In genomic region chr7:145109471-145109870, GRCm38 (mm10) we compare ENCODE assay signal across 22 mouse cellular contexts.
"Had no signal": no experiment of that assay in that cellular context is flagged by ENCODE, and none has a peak within 500 bp of the region (broad histone marks: within the 10 kb centered on the region; RNA-seq: fewer than 3 reads in every experiment).

No protein-coding gene starts in this region.

- DNase-seq: kidney, adult 2 months; kidney, postnatal 10 days; kidney, postnatal 36 days; layer of hippocampus, postnatal 36 days; liver, postnatal 0 days; lung, embryonic 14.5 days; retina, postnatal 1 day; right cerebral cortex, postnatal 25 days; spleen, adult 18-20 months; thymus, postnatal 25 days had no signal

- H3K4me2 ChIP-seq: limb, embryonic 12.5 days; limb, embryonic 15.5 days; liver, embryonic 11.5 days; lung, embryonic 14.5 days; midbrain, embryonic 12.5 days; neural tube, embryonic 13.5 days; stomach, embryonic 15.5 days had no signal

- H3K27ac ChIP-seq: left cerebral cortex, adult 2 months; limb, embryonic 12.5 days; liver, embryonic 14.5 days; midbrain, embryonic 12.5 days; neural tube, embryonic 13.5 days; stomach, embryonic 15.5 days had no signal

- H3K9me3 ChIP-seq: limb, embryonic 12.5 days; limb, embryonic 15.5 days; megakaryocyte, embryonic 14.5 days; midbrain, embryonic 12.5 days; neural tube, embryonic 13.5 days; stomach, embryonic 15.5 days had no signal

- H3K9ac ChIP-seq: limb, embryonic 12.5 days; limb, embryonic 15.5 days; liver, embryonic 14.5 days; liver, postnatal 0 days; lung, embryonic 14.5 days; midbrain, embryonic 12.5 days; neural tube, embryonic 13.5 days; stomach, embryonic 15.5 days had no signal

- H3K36me3 ChIP-seq: limb, embryonic 12.5 days; limb, embryonic 15.5 days; midbrain, embryonic 12.5 days; neural tube, embryonic 13.5 days; stomach, embryonic 15.5 days had no signal

- ATAC-seq: liver, postnatal 0 days; lung, postnatal 0 days; midbrain, embryonic 16.5 days had no signal

- H3K4me3 ChIP-seq: left cerebral cortex, adult 2 months; limb, embryonic 12.5 days; limb, embryonic 15.5 days; megakaryocyte, embryonic 14.5 days; midbrain, embryonic 12.5 days; myocyte; neural tube, embryonic 13.5 days; stomach, embryonic 15.5 days had no signal

- H3K27me3 ChIP-seq: limb, embryonic 12.5 days; limb, embryonic 15.5 days; midbrain, embryonic 12.5 days; neural tube, embryonic 13.5 days; stomach, embryonic 15.5 days had no signal
